ENCODE assay signal across 22 mouse cellular contexts in the genomic region with DNA sequence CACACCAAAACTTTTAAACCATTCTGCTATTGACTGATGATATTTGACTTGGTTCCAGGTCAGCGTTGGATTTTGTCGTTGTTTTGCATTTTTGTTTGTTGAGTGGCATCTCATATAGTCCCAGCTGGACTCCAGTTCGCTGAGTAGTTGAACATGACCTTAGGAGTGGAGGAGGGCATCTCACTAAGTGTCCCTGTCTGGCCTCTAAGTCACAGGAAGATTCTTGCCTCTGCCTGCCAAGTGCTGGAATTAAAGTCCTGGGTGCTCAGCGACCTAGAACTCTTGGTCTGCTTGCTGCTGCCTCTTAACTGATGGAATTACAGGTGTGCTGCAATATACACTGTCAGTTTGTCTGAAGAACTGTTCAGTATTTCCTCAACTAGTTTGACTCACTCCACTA.
"Had no signal": no experiment of that assay in that cellular context is flagged by ENCODE, and none has a peak within 500 bp of the region (broad histone marks: within the 10 kb centered on the region; RNA-seq: fewer than 3 reads in every experiment).

No protein-coding gene starts in this region.

- DNase-seq: layer of hippocampus, postnatal 36 days; left cerebral cortex, postnatal 4 days; liver, postnatal 0 days; lung, embryonic 14.5 days; retina, postnatal 1 day; right cerebral cortex, postnatal 25 days; spleen, adult 18-20 months; thymus, postnatal 36 days had no signal

- H3K27ac ChIP-seq: hindbrain, postnatal 0 days; layer of hippocampus, adult 2 months; limb, embryonic 12.5 days; limb, embryonic 15.5 days; liver, embryonic 14.5 days; macrophage; midbrain, embryonic 12.5 days; midbrain, embryonic 15.5 days; neural tube, embryonic 13.5 days had no signal

- ATAC-seq: hindbrain, postnatal 0 days; inflammation-experienced regulatory T-cells, adult 6 months; intestine, embryonic 16.5 days; liver, postnatal 0 days; lung, postnatal 0 days; midbrain, embryonic 15.5 days had no signal

- H3K9me3 ChIP-seq: limb, embryonic 12.5 days; limb, embryonic 15.5 days; midbrain, embryonic 12.5 days; midbrain, embryonic 15.5 days; neural tube, embryonic 13.5 days had no signal

- H3K4me3 ChIP-seq: layer of hippocampus, adult 2 months; limb, embryonic 12.5 days; limb, embryonic 15.5 days; midbrain, embryonic 12.5 days; midbrain, embryonic 15.5 days; myocyte; neural tube, embryonic 13.5 days had no signal

- H3K36me3 ChIP-seq: limb, embryonic 15.5 days; midbrain, embryonic 12.5 days; midbrain, embryonic 15.5 days; neural tube, embryonic 13.5 days had no signal

- H3K27me3 ChIP-seq: limb, embryonic 12.5 days; limb, embryonic 15.5 days; midbrain, embryonic 12.5 days; midbrain, embryonic 15.5 days; neural tube, embryonic 13.5 days had no signal

- H3K4me2 ChIP-seq: limb, embryonic 12.5 days; limb, embryonic 15.5 days; liver, embryonic 11.5 days; lung, embryonic 14.5 days; midbrain, embryonic 12.5 days; midbrain, embryonic 15.5 days; neural tube, embryonic 13.5 days had no signal

- H3K9ac ChIP-seq: limb, embryonic 12.5 days; limb, embryonic 15.5 days; liver, embryonic 14.5 days; liver, postnatal 0 days; lung, embryonic 14.5 days; midbrain, embryonic 12.5 days; midbrain, embryonic 15.5 days; neural tube, embryonic 13.5 days had no signal
